Mouse (Mus musculus) adrenal gland, postnatal 0 days (tissue): ENCODE data around the gene Vamp8. TPM values are rescaled to one million over a fixed set of nuclear protein-coding genes. Genes with fewer than 3 reads are reported as not detected.

ENCODE experiments used
- polyA plus RNA-seq: library from polyadenylated mRNA; unstranded; fragments of >200 nt; fragmentation: Nextera tagmentation; extraction: Ambion mirVana; gene quantifications from 2 replicates; pipeline ENCODE4 v1.2.1, GENCODE M21; 2015

Gene Vamp8
- 239 and 264 TPM in 2 replicates for polyA plus RNA-seq

GRCm38 (mm10) chr6:72389941-72390771 lies at the start of gene Vamp8:
Vamp8 (minus strand) TSS chr6:72390703.

GRCm38 (mm10) chr6:72439355-72440185 lies 49.1 kb upstream of the Vamp8 start, which contains the start of gene Mat2a:
Mat2a (minus strand) TSS chr6:72439558.

GRCm38 (mm10) chr6:72414076-72414756 lies 23.7 kb upstream of the Vamp8 start, which contains the start of gene Ggcx:
Ggcx (plus strand) TSS chr6:72414308.

GRCm38 (mm10) chr6:72380131-72380770 lies 10.3 kb downstream of the Vamp8 start, which contains the start of gene Vamp5:
Vamp5 (minus strand) TSS chr6:72380468.

GRCm38 (mm10) chr6:72366844-72367443 lies 23.6 kb downstream of the Vamp8 start, which contains the start of gene Rnf181:
Rnf181 (minus strand) TSS chr6:72366956.

GRCm38 (mm10) chr6:72355066-72355911 lies 35.2 kb downstream of the Vamp8 start, which contains the start of gene Tmem150a:
Tmem150a (plus strand) TSS chr6:72355447.

GRCm38 (mm10) chr6:72347166-72347941 lies 43.1 kb downstream of the Vamp8 start, which contains the start of gene 0610030E20Rik:
0610030E20Rik (plus strand) TSS chr6:72347317.

GRCm38 (mm10) chr6:72345074-72345567 lies 45.4 kb downstream of the Vamp8 start, which contains the start of gene Usp39:
Usp39 (minus strand) TSS chr6:72345184.

Other genes with a start within 250 kb of the Vamp8 start
- 3.5 and 5.3 TPM in 2 replicates for gene Atoh8, start 155.1 kb downstream of the Vamp8 start, polyA plus RNA-seq
- gene Sftpb, start 86.1 kb downstream of the Vamp8 start, polyA plus RNA-seq: 1.5 and 1.7 TPM in 2 replicates
- 22.1 and 29.7 TPM in 2 replicates for gene Usp39, start 45.5 kb downstream of the Vamp8 start, polyA plus RNA-seq
- 15.5 and 22.8 TPM in 2 replicates for gene 0610030E20Rik, start 43.4 kb downstream of the Vamp8 start, polyA plus RNA-seq
- 14.2 and 17.5 TPM in 2 replicates for gene Tmem150a, start 35.3 kb downstream of the Vamp8 start, polyA plus RNA-seq
- gene Rnf181, start 23.7 kb downstream of the Vamp8 start, polyA plus RNA-seq: 235 and 553 TPM in 2 replicates
- 69.2 and 73.9 TPM in 2 replicates for gene Vamp5, start 10.2 kb downstream of the Vamp8 start, polyA plus RNA-seq
- 13.8 and 27.7 TPM in 2 replicates for gene Ggcx, start 23.6 kb upstream of the Vamp8 start, polyA plus RNA-seq
- gene Mat2a, start 48.9 kb upstream of the Vamp8 start, polyA plus RNA-seq: 168 and 223 TPM in 2 replicates
- gene Sh2d6, start 131.0 kb upstream of the Vamp8 start, polyA plus RNA-seq: 0.40 and 0.41 TPM in 2 replicates
- gene Capg, start 153.7 kb upstream of the Vamp8 start, polyA plus RNA-seq: 136 and 161 TPM in 2 replicates
- gene Elmod3, start 207.7 kb upstream of the Vamp8 start, polyA plus RNA-seq: 11.5 and 21.9 TPM in 2 replicates
- gene Retsat, start 207.8 kb upstream of the Vamp8 start, polyA plus RNA-seq: 30.3 and 63.9 TPM in 2 replicates
- gene Tgoln1, start 226.3 kb upstream of the Vamp8 start, polyA plus RNA-seq: 37.9 and 61.3 TPM in 2 replicates